Mouse (Mus musculus): ENCODE results near the gene Bcas3.

- TF ChIP-seq CTCF (IDR thresholded peaks at IDR 0.05; ENCODE audit: low read depth, low read length) (no peak), GATA1 (IDR thresholded peaks at IDR 0.05; ENCODE audit: borderline replicate concordance, low read length) (no peak)
These were observed 338.3 kb downstream of the Bcas3 start for GRCm38 (mm10) chr11:85691285-85691684.

All from G1E (cell line).